In genomic region chr19:54867078-54867477, GRCm38 (mm10) we compare ENCODE assay signal across 30 mouse cellular contexts.
DNase-seq lines count a peak whose midpoint lies in the region; ATAC-seq and TF ChIP-seq lines count a peak whose summit lies in the region.
"Had no signal": no experiment of that assay in that cellular context is flagged by ENCODE, and none has a peak within 500 bp of the region (broad histone marks: within the 10 kb centered on the region; RNA-seq: fewer than 3 reads in every experiment).

No protein-coding gene starts in this region.

- no peaks in the 10 kb centered on the region for H3K36me3 ChIP-seq in liver, embryonic 12.5 days
- H3K36me3 ChIP-seq: forebrain, embryonic 12.5 days; heart, embryonic 12.5 days; hindbrain, embryonic 15.5 days; intestine, embryonic 15.5 days; limb, embryonic 10.5 days; limb, embryonic 15.5 days; neural tube, embryonic 15.5 days had no signal

- intact Hi-C loops in gastrocnemius, adult 2 months (cut with DNase I), result no loop called here

- no peak overlapping the region for H3K9ac ChIP-seq in liver, embryonic 12.5 days
- H3K9ac ChIP-seq: forebrain, embryonic 12.5 days; forebrain, postnatal 0 days; heart, embryonic 12.5 days; hindbrain, embryonic 15.5 days; intestine, embryonic 15.5 days; limb, embryonic 15.5 days; liver, embryonic 14.5 days; neural tube, embryonic 15.5 days had no signal

- H3K4me3 ChIP-seq in liver, embryonic 12.5 days, result no peak overlapping the region
- no peak overlapping the region for H3K4me3 ChIP-seq in gastrocnemius, adult 2 months
- H3K4me3 ChIP-seq: forebrain, embryonic 12.5 days; heart, embryonic 12.5 days; hindbrain, embryonic 15.5 days; intestine, embryonic 15.5 days; limb, embryonic 10.5 days; limb, embryonic 15.5 days; neural tube, embryonic 15.5 days had no signal

- TF ChIP-seq CTCF in gastrocnemius, adult 2 months (IDR thresholded peaks at IDR 0.05), result no peak

- no peaks in the 10 kb centered on the region for H3K27me3 ChIP-seq in liver, embryonic 12.5 days (replicated peaks)
- H3K27me3 ChIP-seq: CH12.LX; forebrain, embryonic 12.5 days; heart, embryonic 12.5 days; hindbrain, embryonic 15.5 days; intestine, embryonic 15.5 days; limb, embryonic 15.5 days; neural tube, embryonic 15.5 days had no signal

- ATAC-seq in cerebellum, adult (ENCODE audit: insufficient number of reproducible peaks, low FRiP score, low TSS enrichment), result no peak
- no peak for ATAC-seq in liver, embryonic 12.5 days
- ATAC-seq: activated CD4-positive, CD25-positive, alpha-beta regulatory T cell, adult 4 months; forebrain, postnatal 0 days; intestine, embryonic 15.5 days had no signal

- WGBS in liver, embryonic 12.5 days (ENCODE audit: insufficient replicate concordance), result 78% methylated on average over 4 of the region's 4 CpGs

- H3K27ac ChIP-seq in liver, embryonic 12.5 days, result no peak overlapping the region
- H3K27ac ChIP-seq in gastrocnemius, adult 2 months, result no peak overlapping the region
- H3K27ac ChIP-seq: forebrain, embryonic 12.5 days; hindbrain, embryonic 15.5 days; intestine, embryonic 15.5 days; kidney, postnatal 0 days; limb, embryonic 10.5 days; limb, embryonic 15.5 days; liver, embryonic 14.5 days; macrophage; neural tube, embryonic 15.5 days had no signal

- no peak overlapping the region for H3K4me2 ChIP-seq in liver, embryonic 12.5 days
- H3K4me2 ChIP-seq: forebrain, embryonic 12.5 days; heart, embryonic 12.5 days; hindbrain, embryonic 15.5 days; intestine, embryonic 15.5 days; limb, embryonic 15.5 days; neural tube, embryonic 15.5 days had no signal

- H3K9me3 ChIP-seq in liver, embryonic 12.5 days (replicated peaks), result no peaks in the 10 kb centered on the region
- H3K9me3 ChIP-seq: hindbrain, embryonic 15.5 days; intestine, embryonic 15.5 days; limb, embryonic 10.5 days; limb, embryonic 15.5 days; neural tube, embryonic 15.5 days had no signal

- H3K4me1 ChIP-seq in liver, embryonic 12.5 days, result no peaks in the 10 kb centered on the region
- H3K4me1 ChIP-seq: forebrain, embryonic 12.5 days; heart, embryonic 12.5 days; hindbrain, embryonic 15.5 days; intestine, embryonic 15.5 days; limb, embryonic 10.5 days; limb, embryonic 15.5 days; neural tube, embryonic 15.5 days had no signal

- peak; percentile 6 for DNase-seq in cerebellum, adult 11 months
- DNase-seq in brain, adult 2 months (ENCODE audit: low read depth, low spot score), result peak; percentile 10
- DNase-seq in cerebellum, adult 8-10 months, result peak; percentile 0
- peak; percentile 18 to 27 for DNase-seq in cerebellum, postnatal 25 days
- DNase-seq in gastrocnemius, adult 2 months, result no peak
- DNase-seq: adrenal gland, adult 8-10 months; forebrain, postnatal 0 days; gastrocnemius, postnatal 14 days; heart, postnatal 4 days; kidney, adult 8-10 months; kidney, postnatal 4 days; lung, adult 2 months; lung, postnatal 10 days; midbrain, embryonic 14.5 days; retina, postnatal 1 day; right cerebral cortex, postnatal 14 days had no signal
